Mouse (Mus musculus): ENCODE measurements around the gene Ski.

The Ski gene

DNA sequence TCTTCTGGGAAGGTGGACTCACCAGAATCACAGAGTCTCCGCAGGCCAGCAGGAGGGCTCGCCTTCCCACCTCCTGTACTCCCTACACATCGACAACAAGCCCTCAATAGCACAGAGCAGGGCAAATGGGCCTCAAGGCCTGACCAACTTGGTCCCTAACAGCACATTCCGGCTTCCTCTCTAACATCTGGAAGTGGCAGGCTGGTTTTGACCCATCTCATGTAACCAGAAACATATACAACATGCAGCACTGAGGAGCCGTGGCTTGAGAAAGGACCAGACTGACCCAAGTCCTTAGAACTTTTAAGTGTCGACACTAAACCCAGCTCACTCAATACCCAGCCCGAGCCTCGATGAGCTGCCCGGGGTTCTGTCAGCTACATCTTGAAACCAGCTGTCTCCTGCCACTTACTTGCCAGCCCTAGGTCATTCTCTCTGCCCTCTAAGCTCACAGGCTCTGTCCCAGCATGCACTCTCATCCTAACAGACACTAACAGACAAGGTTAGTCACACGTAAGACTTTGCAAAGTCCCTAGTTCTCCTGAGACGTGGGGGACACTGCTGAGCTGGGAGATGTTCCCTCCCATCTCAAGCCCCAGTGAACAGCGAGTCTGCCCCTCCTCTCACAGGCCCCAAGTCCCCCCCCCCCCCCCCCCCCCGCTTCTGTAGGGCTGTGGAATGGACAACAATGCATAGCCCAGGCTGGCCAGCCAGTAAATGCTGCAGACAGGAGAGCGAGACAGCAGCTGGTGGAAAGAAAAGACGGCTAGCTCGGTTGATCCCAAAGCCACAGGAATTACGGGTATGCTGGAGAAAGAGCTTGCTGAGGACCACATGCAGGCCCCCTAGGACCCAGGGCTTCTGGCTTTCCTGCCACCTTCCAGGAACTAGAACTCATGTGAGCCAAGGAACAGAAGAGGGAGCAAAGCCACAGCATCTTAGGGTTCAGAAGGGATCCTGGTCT is 48.3 kb downstream of the Ski start:
- DNase-seq (ENCODE audit: low spot score) = peak; percentile 50

DNA sequence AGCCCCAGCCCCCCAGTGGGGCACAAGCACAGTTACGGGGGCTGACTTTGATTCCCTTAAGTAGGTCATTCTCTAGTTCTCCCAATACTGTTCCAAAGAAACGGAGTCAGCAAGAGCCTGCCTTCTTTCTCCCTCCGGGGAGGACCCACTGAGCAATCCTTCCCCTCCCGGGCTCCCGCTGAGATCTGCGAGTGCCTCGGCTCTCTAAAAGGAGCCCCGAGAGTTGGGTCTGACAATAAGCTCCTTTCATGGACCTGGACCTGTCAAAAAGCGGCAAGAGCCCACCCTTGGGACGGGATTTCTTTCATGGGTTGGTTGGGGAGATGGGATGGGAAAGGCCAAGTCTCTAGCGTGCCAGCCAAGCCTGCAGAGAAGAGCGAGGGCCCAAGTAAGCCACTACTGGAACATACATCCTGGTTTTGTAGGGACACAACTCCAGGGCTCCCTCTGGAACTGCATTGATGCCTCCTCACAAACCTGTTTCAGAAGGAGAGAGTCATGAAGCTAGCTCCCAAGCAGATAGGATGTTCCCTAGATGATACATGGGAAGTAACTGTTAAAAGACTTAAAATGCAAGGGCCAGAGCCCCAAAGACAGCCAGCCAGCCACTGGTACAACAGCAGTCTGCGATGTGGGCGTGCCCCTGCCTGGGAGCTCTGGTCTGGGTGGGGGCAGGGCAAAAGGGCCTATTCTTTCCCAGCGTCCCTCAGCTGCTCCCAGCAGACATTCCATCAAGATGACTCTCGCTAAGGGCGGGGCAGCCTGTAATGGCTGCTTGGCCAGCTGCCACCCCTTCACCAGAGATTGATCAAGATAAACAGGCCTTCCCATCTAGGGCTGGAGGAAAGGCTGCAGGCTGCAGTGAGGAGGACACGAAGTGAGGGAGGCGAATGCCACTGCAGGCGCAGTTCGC is 49.2 kb downstream of the Ski start:
- peak; percentile 95 for DNase-seq (ENCODE audit: low spot score)

DNA sequence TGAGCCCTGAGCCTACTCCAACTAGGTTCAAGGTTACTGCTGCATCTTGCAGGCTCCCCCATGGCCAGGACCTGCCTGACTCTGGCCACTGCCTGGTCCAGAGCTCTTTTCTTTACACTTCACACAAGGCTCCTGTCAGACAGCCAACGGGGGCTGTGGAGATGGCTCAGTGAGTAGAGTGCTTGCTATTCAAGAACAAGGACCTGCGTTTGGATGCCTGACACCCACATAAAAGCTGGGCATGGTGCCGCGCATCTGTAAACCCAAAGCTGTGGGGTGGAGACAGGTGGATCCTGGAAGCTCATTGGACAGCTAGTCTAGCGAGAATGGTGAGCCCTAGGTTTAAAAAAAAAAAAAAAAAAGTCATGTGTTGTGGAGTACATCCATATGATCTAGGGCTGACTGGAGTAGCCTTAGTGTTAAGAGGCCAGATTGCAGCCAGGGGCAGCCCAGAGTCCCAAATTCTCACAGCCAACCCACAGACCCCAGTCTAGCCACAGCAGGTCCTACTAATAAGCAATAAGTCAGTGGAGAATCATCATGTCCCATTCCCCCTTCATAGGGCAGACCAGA is 50.3 kb downstream of the Ski start:
- DNase-seq (ENCODE audit: low spot score) = no peak

DNA sequence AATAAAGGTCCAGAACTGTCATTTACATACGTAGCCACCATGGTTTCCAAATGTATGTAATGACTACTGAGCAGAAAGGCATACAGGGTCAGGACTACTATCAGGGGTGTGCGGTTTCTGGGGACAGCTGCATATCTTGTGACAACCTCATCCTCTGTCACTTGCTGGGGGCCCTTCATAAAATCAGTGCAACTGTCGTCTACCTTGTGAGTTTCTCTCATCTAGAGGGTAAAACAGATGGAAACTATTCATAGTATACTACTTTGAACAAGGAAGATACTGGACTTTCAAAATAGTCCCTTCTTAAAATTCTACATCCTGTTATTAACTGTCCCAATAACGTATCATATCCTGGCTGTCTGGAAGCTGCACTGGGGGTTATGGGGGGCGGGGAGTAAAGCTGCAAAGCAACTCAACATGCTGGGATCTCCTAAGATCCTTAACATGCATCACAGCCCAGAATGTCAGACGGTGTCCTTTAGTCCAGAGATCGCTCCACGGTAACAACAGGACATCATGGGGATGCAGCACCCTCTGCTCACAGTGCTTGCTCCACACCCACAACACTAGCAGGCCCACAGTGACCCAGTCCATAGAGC is 51.7 kb downstream of the Ski start:
- DNase-seq (ENCODE audit: low spot score) = no peak

DNA sequence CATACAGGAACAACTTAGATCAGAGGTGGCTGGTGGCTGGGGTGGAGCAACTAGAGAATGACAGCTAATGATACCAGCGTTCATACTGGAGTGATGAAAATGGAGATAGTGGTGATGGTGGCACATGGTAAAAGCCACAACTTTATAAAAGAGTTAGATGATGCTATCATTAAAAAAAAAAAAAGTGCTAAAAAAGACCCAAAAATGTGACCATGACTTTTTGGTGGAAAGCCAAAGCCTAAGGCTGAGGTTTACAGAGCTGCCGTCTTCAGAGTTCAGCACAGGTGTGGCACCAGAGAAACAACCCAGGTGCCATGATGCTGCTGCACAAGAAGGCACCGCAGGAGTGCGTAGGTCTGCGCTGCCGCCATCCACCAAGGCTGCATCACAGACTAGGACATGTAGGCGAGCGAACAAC is 53.5 kb downstream of the Ski start:
- no peak for DNase-seq (ENCODE audit: low spot score)

DNA sequence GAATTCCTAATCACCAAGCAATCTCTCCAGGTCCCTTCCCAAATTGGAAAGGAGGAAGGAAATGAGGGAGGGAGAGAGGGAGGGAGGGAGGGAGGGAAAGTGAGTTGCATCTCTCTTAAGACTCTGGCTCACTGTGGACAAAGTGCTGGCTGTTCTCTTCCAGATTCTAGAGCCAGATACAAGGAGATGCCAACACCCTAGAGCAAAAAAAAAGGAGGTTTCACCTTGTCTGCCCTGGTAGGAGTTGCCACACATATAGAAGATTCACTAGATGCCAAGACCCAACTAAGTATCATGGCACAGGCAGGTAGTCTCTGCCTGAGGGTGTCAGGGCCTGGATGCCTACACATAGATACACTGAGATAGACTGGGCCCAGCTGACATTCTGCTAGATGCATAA is 56.5 kb downstream of the Ski start:
- no peak for DNase-seq (ENCODE audit: low spot score)

DNA sequence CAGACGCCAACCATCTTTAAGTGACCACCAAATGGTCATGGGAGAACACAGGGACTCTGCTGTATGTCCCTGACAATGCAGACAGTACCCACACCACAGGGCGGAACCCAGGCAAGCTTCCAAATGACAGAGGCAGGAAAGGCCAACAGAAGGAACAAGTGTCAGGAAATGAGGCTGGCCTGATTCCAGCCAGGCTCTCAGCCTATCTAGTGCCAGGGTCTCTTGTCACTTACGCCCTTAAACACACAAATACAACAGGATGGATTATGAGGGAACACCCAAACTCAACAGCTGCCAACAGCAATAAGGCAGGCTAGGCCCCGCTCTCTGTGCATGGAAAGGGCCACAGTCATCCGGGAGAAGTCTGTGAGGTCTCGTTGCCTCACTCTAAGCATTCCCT is 57.8 kb downstream of the Ski start:
- no peak for DNase-seq (ENCODE audit: low spot score)

DNA sequence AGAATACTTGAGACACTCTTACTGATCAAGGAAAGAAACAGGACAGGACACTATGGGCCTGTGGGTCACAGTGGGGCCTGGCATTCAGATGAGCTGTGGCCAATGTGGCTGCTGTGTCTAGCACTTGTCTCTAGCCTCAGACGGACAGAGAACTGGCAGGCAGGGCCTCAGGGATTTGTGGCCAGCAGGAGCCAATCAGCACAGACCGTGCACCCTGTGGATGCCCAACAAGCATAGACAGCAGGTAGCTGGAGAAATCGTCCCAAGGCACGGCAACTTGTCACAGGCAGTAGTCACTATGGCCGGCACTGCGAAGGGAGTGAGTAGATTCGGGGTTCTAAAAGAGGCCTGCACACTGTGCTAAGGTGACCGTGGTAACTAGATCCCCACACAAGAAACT is 58.7 kb downstream of the Ski start:
- DNase-seq (ENCODE audit: low spot score) = no peak

DNA sequence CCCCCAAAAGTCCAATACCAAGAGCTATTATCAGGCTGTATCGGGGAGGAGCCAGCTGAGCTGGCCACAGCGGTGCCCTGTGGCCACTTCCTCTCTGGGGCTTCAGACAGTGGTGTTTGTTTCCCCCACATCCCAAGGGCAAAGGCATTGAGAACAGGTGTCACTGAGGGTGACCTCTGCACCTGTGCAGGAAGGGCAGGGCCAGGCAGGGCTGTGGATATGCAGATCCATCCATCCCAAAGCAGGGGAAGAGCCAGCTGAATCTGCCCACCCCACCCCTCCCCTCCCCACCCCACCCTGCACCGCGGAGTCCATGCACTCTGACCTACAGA is 59.1 kb downstream of the Ski start:
- DNase-seq (ENCODE audit: low spot score) = no peak

DNA sequence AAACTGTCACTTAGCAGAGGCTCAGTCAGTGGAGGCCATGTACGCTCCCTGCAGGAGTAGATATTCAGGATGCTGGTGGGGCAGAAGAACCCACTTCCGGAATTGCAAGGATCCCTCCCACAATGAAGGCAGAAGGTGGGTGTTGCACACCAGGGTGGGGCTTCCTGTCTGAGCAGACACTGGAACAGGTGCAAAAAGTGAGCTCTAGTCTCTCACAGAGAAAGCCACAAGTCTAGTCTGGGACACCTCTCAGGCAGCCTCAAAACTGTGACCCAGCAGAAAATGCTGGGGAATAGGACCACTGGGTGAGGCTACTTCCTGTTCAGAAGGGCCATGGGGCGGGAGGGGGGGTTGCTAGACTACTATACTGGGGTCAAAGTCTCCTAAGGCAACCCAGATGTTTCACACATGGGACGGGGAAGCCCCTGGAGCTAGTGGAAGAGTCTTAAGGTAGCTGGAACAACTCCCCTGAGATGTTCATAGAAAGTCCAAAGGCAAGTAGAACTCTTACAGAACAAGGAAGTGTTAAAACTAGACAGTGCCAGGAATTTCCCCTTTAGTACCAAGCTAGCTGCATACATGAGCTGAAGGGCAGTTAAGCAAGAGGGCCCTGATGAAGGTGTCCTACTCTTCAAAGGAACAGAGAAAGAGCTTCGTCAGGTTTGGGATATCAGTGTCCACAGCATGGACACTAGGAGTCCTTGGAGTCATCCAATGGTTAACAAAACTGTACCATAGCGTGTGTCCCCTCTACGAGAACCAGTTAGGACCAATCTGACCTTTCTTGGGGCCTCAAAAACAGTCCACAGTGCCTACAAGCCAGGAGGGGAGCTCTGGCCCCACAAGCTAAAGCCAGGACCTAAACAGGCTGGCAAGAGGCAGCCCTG is 59.7 kb downstream of the Ski start:
- DNase-seq (ENCODE audit: low spot score) = no peak

DNA sequence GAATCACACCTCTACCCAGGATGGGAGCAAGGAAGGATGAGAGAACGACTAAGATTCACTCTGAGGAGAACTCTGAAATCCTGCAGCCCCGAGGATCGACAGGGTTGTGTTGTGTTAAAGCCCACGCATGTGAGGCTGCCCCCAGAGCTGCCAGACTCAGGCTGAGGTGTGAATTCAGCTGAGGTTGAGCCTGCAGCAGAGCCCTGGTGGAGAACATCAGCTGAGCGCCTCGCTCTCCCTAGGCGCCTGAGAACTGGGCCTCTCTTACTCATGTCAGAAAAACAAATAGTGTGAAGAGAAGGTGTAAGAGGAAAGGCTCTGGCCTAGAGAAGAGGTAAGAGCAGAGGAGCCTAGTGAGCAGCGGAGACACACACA is 63.9 kb downstream of the Ski start:
- no peak for DNase-seq (ENCODE audit: low spot score)

DNA sequence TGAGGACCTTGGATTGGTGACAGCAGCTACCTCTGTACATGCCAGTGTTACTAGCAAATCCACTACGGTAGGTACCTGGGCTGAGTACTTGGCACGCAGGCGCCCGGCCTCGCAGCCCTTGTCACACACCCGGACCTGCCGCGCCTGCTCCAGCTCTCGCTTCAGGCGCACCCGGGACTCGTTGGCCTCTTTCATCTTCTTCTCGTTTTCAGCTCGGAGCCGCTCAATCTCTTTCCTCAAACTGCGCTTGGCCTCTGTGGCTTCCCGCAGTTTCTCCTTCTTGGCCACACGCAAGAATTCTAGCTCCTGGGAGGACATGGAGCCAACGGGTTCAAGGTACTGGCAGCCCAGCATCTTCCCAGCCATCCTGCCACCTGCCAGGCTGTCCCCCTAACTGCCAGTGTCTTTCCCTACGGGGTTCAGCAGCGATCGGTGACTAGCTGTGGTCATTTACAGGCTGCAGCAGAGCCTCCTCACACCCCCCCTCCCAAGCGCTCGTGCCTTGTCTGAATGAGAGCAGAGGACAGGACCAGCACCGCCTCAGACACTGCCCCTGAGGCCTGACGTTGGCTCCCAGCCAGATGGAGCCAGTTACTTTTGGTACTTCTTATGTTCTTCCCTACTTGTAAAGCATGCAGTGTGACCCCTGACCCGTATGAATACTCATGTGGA is 64.4 kb downstream of the Ski start:
- no peak for DNase-seq (ENCODE audit: low spot score)

DNA sequence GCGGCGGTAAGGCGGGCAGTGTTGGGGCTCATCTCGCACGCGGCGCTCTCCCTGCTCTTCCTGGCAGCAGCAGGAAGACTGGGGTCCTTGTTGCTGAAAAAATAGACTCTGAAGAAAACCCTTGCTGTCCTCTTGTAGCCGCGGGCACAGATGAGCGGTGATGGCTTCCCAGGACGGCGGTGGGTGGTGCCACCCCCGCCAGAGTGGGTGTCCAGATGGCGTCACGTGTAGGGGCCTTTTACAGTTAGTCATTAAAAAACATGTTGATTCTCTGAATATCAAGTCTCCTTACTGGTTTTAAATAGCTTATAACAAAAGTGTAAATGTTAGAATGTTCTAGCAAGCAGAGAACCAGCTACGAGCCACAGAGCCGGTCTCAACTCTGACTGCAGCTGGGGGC is 65.7 kb downstream of the Ski start:
- DNase-seq (ENCODE audit: low spot score) = no peak

DNA sequence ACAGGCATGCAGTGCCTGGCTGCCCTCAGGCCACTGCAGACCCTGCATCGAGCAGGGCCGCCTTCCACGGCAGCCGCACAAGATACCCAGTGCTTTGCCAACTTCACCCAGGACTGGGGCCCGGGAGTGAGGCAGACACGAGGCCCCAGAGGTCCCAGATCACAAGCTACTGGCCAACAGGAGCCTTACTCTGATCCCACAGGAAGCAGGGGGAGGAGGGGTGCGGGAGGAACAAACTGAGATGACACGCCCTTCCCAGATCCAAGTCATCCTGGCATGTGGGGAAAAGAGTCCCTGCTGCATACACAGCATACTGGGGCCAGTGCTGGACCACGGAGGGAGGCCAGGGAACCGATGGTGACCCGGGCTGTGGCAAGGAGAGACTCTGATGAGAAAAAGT is 67.4 kb downstream of the Ski start:
- DNase-seq (ENCODE audit: low spot score) = no peak

DNA sequence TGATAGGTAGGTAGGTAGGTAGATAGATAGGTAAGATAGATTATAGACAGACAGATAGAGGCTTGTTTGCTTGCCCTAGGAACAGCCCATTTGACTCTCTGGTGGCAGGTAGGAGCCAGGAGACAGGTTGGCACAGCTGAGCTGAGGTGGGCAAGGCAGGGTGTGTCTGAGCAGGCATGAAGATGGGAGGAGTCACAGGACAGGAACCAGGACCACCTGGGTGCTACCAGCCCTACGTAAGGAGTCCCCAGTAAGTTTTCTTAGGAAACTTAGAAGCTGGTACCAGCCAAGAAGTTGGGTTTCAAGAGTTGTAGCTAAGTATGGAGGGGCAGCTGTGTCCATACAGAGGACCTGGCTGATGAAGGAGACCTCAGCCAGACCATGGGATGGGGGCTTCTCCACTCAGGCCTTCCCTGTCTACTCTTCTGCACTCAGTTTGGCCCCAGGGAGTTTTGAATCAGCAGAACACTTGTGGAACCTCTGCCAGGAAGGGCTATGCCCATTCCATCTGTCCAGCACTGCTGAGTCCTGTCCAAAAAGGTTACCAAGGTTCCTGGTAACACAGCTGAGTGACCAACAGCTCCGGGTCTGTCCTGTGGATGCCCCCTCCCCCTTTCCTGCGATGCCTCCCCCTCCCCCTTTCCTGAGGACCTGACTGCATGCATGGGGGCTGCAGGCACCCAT is 68.9 kb downstream of the Ski start:
- DNase-seq (ENCODE audit: low spot score) = no peak

DNA sequence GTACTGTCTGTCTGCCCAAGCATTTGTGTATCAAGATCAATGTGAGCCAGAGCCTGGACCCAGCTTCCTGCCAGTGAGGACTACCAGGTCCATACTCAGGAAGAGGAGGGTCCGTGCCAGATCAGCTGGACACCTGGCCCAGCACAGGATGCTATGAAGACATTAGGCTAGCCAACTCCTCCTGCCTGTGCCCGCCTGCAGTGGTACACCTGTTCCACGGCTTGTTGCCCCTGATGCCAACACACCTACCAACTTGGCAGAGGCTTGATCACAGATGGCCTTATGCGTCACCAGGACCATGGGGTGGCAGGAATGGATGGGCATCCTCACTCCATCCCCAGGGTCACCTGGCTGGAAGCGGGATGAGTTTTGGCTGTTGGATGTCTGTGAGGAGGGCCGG is 69.9 kb downstream of the Ski start:
- DNase-seq (ENCODE audit: low spot score) = no peak

DNA sequence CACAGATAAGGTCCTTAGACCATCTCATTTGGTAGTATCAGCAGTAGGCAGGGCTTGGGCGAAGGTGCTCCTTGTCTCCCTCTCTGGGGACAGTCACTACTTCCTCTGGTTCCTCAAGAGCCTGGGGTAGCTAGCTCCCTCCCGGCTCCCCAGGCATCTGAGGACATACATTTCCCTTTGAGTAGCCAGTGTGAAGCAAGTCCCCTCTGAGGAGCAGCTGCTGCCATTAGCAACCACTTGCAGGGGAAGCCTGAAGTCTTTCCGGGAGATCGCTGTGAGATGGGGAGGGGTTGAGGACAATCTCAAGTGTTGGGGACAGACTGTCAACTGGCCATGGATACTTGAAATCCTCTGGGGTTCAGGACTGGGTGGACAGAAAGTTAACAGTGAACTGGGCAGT is 70.5 kb downstream of the Ski start:
- DNase-seq (ENCODE audit: low spot score) = no peak

DNA sequence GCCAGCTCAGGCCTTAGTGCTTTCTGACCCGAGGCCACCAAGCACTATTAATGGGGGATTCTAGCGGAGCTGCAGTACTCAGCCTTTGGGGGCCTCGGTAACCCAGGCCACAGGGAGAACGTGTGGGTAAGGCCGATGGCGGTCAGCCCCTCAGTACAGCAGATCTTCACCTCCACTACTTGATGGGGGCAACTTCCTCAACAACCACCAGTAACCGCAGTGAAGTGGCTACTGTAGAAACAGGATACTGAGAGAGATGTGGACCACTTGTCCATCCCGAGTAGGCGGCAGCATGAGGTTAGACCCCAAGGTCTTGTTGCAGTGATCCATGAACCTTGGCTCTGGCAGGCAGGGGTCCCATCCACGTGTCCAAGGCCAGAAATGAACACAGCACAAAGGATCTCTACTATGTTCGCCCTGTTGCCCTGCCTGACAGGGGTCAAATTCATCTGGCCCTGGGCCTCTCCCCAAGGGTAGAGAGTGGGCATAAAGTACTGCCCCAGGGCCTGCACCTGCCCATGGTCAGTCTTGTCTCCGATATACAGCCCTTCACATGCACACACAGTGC is 71.1 kb downstream of the Ski start:
- DNase-seq (ENCODE audit: low spot score) = no peak

DNA sequence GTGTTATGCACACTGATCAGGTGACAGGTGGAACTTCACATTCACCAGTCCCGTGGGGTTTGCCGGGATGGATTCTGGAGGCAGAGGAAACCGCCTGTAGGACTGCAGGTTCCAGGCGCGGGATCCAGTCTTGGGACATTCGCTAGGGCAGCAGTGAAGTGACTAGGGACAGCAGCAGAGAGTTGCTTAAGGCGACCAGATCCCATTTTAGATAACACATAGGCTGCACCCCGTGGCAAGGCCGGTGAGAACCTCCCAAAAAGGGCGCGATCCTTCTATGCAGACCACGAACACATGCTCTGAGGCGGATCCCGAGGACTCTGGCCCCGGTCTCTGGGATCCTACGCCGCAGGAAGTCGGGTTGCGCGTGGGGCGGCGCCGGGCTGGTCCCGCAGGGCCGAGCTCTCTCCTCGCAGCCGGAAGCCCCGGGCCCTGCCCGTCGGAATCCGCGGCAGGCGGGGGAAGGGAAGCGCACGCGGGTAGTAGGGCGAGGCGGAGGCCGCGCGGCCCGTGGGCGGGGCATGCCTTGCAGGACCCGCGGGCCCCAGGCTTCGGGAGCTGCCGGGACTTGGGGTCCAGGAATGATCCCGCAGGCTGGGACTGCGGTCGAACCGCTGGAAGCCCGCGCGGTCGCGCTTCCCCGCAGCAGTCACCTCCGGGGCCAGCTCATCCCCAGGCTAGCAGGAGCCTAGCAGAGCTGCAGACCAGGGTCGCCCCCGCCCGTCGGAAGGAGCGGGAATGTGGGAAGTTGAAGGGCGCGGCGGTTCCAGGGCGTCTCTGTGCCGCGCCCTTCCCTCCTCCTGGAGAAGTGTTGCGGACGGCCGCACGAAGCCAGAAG is 71.9 kb downstream of the Ski start:
- DNase-seq (ENCODE audit: low spot score) = peak; percentile 75

Data from embryo, embryonic 10 days (tissue).